Mouse (Mus musculus): ENCODE results near the gene Dlg5. TPM values are rescaled to one million over a fixed set of nuclear protein-coding genes. Genes with fewer than 3 reads are reported as not detected.

The Dlg5 gene
- polyA plus RNA-seq, 1 experiment from 2014 or later, result 0.34 TPM

DNA sequence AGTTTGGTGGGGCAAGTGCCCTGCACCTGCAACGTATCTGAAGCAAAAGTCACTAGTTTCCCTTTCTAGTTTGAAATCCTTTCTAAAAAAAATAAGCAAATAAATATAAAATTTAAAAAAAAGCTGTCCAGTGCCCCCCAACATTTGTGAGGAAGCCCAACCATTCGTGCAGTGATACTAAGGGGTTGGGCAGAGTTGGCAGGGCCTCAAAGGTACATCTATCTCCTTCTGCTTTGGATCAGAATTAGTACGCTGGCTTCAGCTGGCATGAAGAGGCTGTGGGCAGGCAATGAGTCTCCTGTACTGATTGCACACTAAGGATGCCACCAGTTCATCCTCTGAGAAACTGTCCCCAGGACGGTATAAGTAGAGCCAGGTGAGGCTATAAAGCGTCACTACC, 159.2 kb downstream of the Dlg5 start:
- Histone ChIP-seq H3K79me2 (ENCODE audit: inconsistent target) (no peaks in the 10 kb centered on the region), H3K4me3 (ENCODE audit: inconsistent target) (no peak overlapping the region), H3K27ac (no peak overlapping the region), H3K36me3 (ENCODE audit: inconsistent target) (no peaks in the 10 kb centered on the region)
- 64% methylated on average over 5 of the region's 5 CpGs for WGBS (ENCODE audit: missing documents)

Other genes starting within 250 kb of the Dlg5 start
- not detected in 3 replicates for gene Kcnma1, start 231.4 kb downstream of the Dlg5 start, polyA plus RNA-seq (2018)
- not detected in 3 replicates for gene E330034G19Rik, start 47.3 kb upstream of the Dlg5 start, polyA plus RNA-seq (2018)
- gene Polr3a, start 241.1 kb upstream of the Dlg5 start, polyA plus RNA-seq (2018), result 9.7 to 12.3 TPM (median 11.3 TPM) in 3 replicates
- gene Rps24, start 241.2 kb upstream of the Dlg5 start, polyA plus RNA-seq (2018), result 2,962 to 3,897 TPM (median 3,033 TPM) in 3 replicates